Mouse (Mus musculus) kidney, adult 8-10 months (tissue): Measurements from ENCODE around the gene Mrvi1.

Experiments
- DNase-seq, 2 experiments: peaks; one replicate each; pipeline ENCODE4 v3.0.0; 2022

Gene Mrvi1

GRCm38 (mm10) chr7:110977699-110978392, 4.4 kb downstream of the Mrvi1 start:
- no peak for DNase-seq

- peak in 1 of 2 experiments; percentile 38 for DNase-seq
Observed at GRCm38 (mm10) chr7:110973450-110973849, 8.8 kb downstream of the Mrvi1 start.

GRCm38 (mm10) chr7:110972796-110973195, 9.5 kb downstream of the Mrvi1 start:
- peak in 1 of 2 experiments; percentile 68 for DNase-seq

- DNase-seq = no peak
Observed at GRCm38 (mm10) chr7:110967373-110967772, 14.9 kb downstream of the Mrvi1 start.

GRCm38 (mm10) chr7:110966853-110967252, 15.4 kb downstream of the Mrvi1 start:
- DNase-seq = no peak

GRCm38 (mm10) chr7:110965387-110965786, 16.9 kb downstream of the Mrvi1 start:
- DNase-seq = no peak

- DNase-seq = no peak
Observed at GRCm38 (mm10) chr7:110963655-110963997, 18.6 kb downstream of the Mrvi1 start.

GRCm38 (mm10) chr7:110962943-110963654, 19.2 kb downstream of the Mrvi1 start:
- DNase-seq = no peak

GRCm38 (mm10) chr7:110962497-110962896, 19.8 kb downstream of the Mrvi1 start:
- peak; percentile 13 to 16 for DNase-seq

- no peak for DNase-seq
Observed at GRCm38 (mm10) chr7:110956422-110957170, 25.7 kb downstream of the Mrvi1 start.

- DNase-seq = no peak
Observed at GRCm38 (mm10) chr7:110955576-110955975, 26.7 kb downstream of the Mrvi1 start.

- no peak for DNase-seq
Observed at GRCm38 (mm10) chr7:110954072-110954858, 28.0 kb downstream of the Mrvi1 start.

- DNase-seq = peak in 1 of 2 experiments; percentile 29
Observed at GRCm38 (mm10) chr7:110953210-110953609, 29.1 kb downstream of the Mrvi1 start.

- DNase-seq = no peak
Observed at GRCm38 (mm10) chr7:110950621-110950925, 31.7 kb downstream of the Mrvi1 start.

GRCm38 (mm10) chr7:110949785-110950620, 32.3 kb downstream of the Mrvi1 start:
- DNase-seq = no peak

- no peak for DNase-seq
Observed at GRCm38 (mm10) chr7:110948579-110948978, 33.7 kb downstream of the Mrvi1 start.

GRCm38 (mm10) chr7:110947616-110948015, 34.6 kb downstream of the Mrvi1 start:
- DNase-seq = no peak

- no peak for DNase-seq
Observed at GRCm38 (mm10) chr7:110946731-110947130, 35.5 kb downstream of the Mrvi1 start.

- DNase-seq = no peak
Observed at GRCm38 (mm10) chr7:110944321-110944720, 37.9 kb downstream of the Mrvi1 start.

GRCm38 (mm10) chr7:110941701-110942530, 40.3 kb downstream of the Mrvi1 start:
- DNase-seq = peak; percentile 41 to 43

GRCm38 (mm10) chr7:110941116-110941521, 41.1 kb downstream of the Mrvi1 start:
- DNase-seq = no peak
